Mouse (Mus musculus) heart, embryonic 10.5 days (tissue): Measurements from ENCODE around the gene Slc35c1. TPM values are rescaled to one million over a fixed set of nuclear protein-coding genes. Genes with fewer than 3 reads are reported as not detected.

Source experiments
- DNase-seq: peaks from one replicate; pipeline ENCODE4 v3.0.0-alpha.2; 2017; ENCODE audit warnings: low spot score
- H3K27ac ChIP-seq: fragments of 300-500 bp; sonication (generic); 2 replicates; pipeline ENCODE4 v1.5.1; 2016; ENCODE audit warnings: mild to moderate bottlenecking
- H3K27me3 ChIP-seq: fragments of 300-500 bp; sonication (generic); 2 replicates; pipeline ENCODE4 v1.6.1; 2016; ENCODE audit warnings: mild to moderate bottlenecking; ENCODE audit not compliant: poor library complexity, insufficient read depth, severe bottlenecking
- H3K36me3 ChIP-seq: fragments of 300-500 bp; sonication (generic); 2 replicates; pipeline ENCODE4 v1.6.1; 2016; ENCODE audit warnings: mild to moderate bottlenecking, moderate library complexity
- H3K4me1 ChIP-seq: fragments of 300-500 bp; sonication (generic); 2 replicates; pipeline ENCODE4 v1.6.1; 2016; ENCODE audit warnings: mild to moderate bottlenecking
- H3K4me3 ChIP-seq: fragments of 300-500 bp; sonication (generic); 2 replicates; pipeline ENCODE4 v1.5.1; 2016; ENCODE audit warnings: mild to moderate bottlenecking, moderate library complexity
- H3K9me3 ChIP-seq: fragments of 300-500 bp; sonication (generic); 2 replicates; pipeline ENCODE4 v1.6.1; 2016; ENCODE audit warnings: mild to moderate bottlenecking, moderate library complexity
- WGBS: fragments of 180-500 bp; shearing (Covaris S2); methylation state at CpG from one replicate; pipeline ENCODE4 v1.1.7; 2016; 5-methylcytosine and 5-hydroxymethylcytosine counted together
- polyA plus RNA-seq: library from polyadenylated mRNA; unstranded; fragments of >200 nt; fragmentation: Nextera tagmentation; extraction: Ambion mirVana; gene quantifications from 2 replicates; pipeline ENCODE4 v1.2.1, GENCODE M21; 2016

Slc35c1 gene
- polyA plus RNA-seq = 14.1 and 14.9 TPM in 2 replicates

DNA sequence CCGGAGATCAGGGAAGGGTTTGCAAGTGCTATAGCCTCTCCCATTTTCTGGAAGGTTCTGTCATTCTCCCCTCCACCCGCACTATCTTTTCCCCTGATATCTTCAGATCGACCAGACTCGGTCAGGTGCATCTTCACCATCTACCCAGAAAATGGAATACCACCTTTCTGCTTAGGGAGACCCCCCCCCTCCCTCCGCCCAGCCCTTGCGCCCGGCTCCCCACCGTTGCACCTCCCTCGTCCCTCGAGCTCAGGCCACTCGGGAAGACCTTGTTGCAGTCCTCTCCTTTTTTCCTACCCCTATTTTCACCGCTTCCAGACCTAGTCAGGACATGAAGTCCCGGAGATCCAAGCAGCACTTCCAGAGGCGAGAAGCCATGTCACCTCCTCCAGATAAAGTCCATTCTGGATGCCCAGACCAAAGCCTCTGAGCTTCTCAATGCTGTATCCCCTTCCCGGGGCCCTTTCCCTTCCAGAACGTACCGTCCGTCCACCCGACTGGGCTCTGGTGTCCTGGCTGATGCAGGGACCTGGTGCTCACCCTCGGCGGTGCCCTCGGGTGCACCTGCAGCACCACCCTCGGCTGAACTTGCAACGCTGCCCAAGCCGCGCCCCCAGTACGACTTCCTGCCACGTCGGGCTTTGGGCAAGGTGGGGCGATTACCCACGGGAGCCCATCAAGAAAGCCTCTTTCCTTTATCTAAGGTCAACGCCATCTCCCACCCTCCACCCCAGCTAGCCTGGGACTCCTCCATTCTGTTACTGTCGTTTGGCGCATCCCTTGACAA is at the start of gene Slc35c1:
TSS of gene Slc35c1 (minus strand) at position 618 of the 787 bp plus-strand sequence.
- Histone ChIP-seq H3K4me1 (peaks cover 41% of the 10 kb centered on the region), H3K27ac (peak within 1 kb of the TSS; percentile 91), H3K27me3 (peaks cover 29% of the 10 kb centered on the region), H3K36me3 (0 out of 2 replicates have a peak, but pooled peaks cover 1% of the 10 kb centered on the region), H3K4me3 (peak within 1 kb of the TSS; percentile 95), H3K9me3 (no peaks in the 10 kb centered on the region)
- WGBS = under 1% methylated on average over 34 of the region's 34 CpGs
- DNase-seq = no peak

DNA sequence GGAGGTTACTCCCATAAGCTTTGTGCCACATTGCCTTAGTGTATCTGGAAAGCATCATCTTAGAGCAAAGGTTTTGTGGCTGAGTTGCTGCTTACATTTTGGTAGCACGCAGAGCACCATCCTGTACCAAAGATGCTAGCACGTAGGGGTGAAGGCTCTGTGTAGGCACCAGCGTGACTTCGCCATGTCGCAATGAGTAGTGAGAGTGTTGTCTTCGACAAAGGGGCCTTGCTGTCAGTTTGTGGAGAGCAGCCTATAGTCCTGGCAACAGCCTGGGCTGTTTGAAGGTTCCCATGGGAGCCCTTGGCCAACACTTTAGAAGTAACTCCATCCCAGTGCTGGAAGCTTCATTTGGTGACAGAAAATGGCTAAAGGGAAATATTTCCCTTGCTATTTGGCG is 45.0 kb upstream of the Slc35c1 start:
- H3K27me3 ChIP-seq = no peaks in the 10 kb centered on the region
- 88% methylated on average over 7 of the region's 7 CpGs for WGBS
- no peak for DNase-seq
- no peaks in the 10 kb centered on the region for H3K36me3 ChIP-seq
- no peaks in the 10 kb centered on the region for H3K9me3 ChIP-seq
- no peak overlapping the region for H3K27ac ChIP-seq
- no peaks in the 10 kb centered on the region for H3K4me1 ChIP-seq
- H3K4me3 ChIP-seq = no peak overlapping the region

DNA sequence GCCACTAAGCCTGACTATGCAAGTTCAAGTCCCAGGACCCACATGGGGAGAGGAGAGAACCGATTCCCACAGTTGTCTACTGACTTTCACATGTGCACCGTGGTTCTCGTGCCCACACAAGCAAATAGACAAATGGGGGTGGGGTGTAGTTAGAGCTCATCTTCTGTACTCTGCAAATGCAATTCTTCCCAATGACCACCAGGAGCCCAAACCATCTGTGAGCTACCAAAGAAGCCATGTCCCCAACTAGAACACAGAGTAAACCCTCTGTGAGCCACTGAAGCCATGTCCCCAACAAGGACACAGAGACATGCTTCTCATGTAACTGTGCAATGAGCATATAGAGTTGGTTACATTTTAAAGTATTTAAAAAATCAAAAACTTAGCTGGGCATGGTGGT is 43.1 kb upstream of the Slc35c1 start:
- Histone ChIP-seq H3K4me3 (no peak overlapping the region), H3K27ac (no peak overlapping the region), H3K27me3 (0 out of 2 replicates have a peak, but pooled peaks cover under 1% of the 10 kb centered on the region), H3K9me3 (no peaks in the 10 kb centered on the region), H3K4me1 (no peaks in the 10 kb centered on the region), H3K36me3 (no peaks in the 10 kb centered on the region)
- no peak for DNase-seq
- WGBS = 85% methylated on average over 3 of the region's 3 CpGs

DNA sequence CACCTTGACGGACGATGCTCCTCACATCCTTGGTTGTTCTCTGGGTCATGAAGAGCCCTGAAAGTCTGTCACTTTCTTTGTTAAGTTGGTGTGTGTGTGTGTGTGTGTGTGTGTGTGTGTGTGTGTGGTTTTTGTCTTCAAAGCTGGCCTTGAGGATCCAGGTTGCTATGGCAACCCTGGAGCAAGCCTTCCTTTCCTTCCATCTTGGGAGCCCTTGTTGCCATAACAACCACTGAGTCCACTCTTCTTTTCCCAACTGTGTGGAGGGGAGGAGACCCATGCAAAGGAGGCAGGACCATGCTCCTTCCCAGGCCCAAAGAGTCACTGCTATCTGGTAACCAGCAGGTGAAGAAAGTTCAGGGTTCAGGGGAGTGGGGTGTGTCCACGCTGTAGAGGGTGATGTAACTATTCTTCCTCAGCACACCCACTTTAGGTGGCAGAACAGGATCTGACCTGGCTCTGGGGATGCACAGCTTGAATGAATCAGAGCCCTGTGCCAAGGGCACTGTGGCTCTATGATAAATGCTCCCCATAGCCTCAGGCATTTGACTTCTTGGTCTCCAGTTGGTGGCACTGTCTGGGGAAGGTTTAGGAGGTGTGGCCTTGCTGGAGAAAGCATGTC is 39.5 kb upstream of the Slc35c1 start:
- no peak for DNase-seq
- WGBS = 82% methylated on average over 3 of the region's 3 CpGs

DNA sequence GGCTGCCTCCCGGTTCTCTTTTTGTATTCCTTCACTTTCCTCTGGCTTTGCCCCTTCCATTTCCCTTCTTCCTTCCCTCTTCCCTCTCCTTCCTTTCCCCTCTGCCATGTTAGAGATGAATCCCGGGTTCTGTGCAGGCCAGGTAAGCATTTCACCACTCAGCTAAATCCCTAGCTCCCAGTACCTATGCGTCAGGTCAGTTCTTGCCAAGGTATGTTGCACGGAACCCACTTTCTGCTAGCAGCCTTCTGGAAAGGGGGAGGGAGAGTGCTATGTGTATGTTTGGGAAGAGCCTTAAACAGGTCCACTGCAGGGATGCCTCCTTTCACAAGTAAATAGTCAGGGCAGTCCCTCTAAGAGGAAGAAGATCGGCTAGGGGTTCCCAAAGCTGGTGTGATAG is 36.8 kb upstream of the Slc35c1 start:
- WGBS = 68% methylated on average over 5 of the region's 5 CpGs
- DNase-seq = no peak
- no peak overlapping the region for H3K4me3 ChIP-seq
- peaks cover 14% of the 10 kb centered on the region for H3K4me1 ChIP-seq
- H3K36me3 ChIP-seq = no peaks in the 10 kb centered on the region
- H3K27ac ChIP-seq = no peak overlapping the region
- peaks cover 40% of the 10 kb centered on the region for H3K27me3 ChIP-seq
- H3K9me3 ChIP-seq = no peaks in the 10 kb centered on the region

More for the DNA sequence above, 39.5 kb upstream of the Slc35c1 start:
- no peaks in the 10 kb centered on the region for H3K9me3 ChIP-seq
- peaks cover 36% of the 10 kb centered on the region for H3K27me3 ChIP-seq
- H3K27ac ChIP-seq = no peak overlapping the region
- H3K4me3 ChIP-seq = no peak overlapping the region
- H3K4me1 ChIP-seq = peaks cover 7% of the 10 kb centered on the region
- no peaks in the 10 kb centered on the region for H3K36me3 ChIP-seq

DNA sequence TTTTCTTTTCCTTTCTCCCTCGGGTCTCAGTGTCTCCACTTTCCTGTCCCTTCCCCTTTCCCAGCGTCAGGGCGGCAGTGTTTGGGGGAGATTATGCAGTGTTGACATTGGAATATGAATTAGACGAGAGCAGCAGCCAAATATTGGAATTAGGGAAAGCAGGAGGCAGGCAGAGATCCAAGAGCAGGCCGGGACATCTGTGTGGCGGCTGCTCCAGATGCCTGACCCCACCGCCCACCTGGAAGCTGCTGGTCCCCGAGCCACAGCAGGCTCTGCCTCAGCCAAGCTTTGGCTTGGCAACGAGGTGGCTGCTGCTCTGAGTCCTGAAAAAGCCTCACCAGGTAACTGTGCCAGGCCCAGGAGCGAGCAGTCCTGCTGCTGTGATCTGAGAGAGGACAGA is 36.3 kb upstream of the Slc35c1 start:
- peaks cover 40% of the 10 kb centered on the region for H3K27me3 ChIP-seq
- H3K36me3 ChIP-seq = no peaks in the 10 kb centered on the region
- H3K9me3 ChIP-seq = no peaks in the 10 kb centered on the region
- H3K4me3 ChIP-seq = no peak overlapping the region
- peak; percentile 57 for DNase-seq
- 44% methylated on average over 10 of the region's 10 CpGs for WGBS
- no peak overlapping the region for H3K27ac ChIP-seq
- H3K4me1 ChIP-seq = peaks cover 18% of the 10 kb centered on the region

DNA sequence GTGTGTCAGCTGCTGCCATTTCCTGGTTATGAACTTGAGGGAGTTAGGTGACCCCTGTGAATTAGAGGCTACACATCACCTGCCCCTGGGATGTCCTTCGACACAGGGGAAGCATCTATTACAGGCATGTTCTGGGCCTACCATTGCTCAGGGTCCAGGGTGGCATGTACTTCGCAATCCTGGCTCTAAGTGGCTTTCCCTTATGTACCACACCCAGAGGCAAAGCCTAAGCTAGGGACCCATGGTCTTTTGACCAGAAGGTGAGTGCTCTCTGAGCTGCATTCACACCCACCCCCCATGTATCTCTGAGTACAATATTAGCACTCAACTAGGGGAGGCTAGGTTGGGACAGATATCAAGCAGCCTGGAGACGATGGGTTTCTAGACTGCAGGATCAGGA is 34.6 kb upstream of the Slc35c1 start:
- Histone ChIP-seq H3K4me1 (peaks cover 23% of the 10 kb centered on the region), H3K36me3 (no peaks in the 10 kb centered on the region), H3K9me3 (no peaks in the 10 kb centered on the region), H3K4me3 (no peak overlapping the region), H3K27ac (no peak overlapping the region), H3K27me3 (peaks cover 40% of the 10 kb centered on the region)
- DNase-seq = peak; percentile 55
- WGBS = 78% methylated on average over 3 of the region's 3 CpGs

DNA sequence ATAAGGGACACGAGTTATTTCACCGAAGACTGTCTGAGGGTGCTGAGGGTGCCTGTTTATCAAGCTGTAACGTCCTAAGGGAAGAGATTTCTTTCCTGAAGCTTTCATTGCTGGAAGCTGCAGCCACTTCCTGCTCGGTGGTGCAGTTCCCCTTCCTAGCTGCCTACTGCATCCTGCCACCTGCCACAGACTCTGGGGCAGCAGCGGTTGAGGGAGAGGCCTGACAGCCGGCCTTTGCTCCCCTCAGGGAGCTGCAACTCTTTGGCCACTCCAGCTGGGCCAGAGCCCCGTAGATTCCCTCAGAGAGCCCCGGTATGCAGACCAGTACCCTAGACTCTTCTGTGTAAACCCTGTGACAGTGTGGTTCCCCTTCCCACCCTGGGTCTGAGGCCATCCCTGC is 34.1 kb upstream of the Slc35c1 start:
- Histone ChIP-seq H3K4me1 (peaks cover 23% of the 10 kb centered on the region), H3K4me3 (no peak overlapping the region), H3K27me3 (peaks cover 40% of the 10 kb centered on the region), H3K36me3 (no peaks in the 10 kb centered on the region), H3K9me3 (no peaks in the 10 kb centered on the region), H3K27ac (no peak overlapping the region)
- WGBS = 45% methylated on average over 8 of the region's 8 CpGs
- peak; percentile 72 for DNase-seq

DNA sequence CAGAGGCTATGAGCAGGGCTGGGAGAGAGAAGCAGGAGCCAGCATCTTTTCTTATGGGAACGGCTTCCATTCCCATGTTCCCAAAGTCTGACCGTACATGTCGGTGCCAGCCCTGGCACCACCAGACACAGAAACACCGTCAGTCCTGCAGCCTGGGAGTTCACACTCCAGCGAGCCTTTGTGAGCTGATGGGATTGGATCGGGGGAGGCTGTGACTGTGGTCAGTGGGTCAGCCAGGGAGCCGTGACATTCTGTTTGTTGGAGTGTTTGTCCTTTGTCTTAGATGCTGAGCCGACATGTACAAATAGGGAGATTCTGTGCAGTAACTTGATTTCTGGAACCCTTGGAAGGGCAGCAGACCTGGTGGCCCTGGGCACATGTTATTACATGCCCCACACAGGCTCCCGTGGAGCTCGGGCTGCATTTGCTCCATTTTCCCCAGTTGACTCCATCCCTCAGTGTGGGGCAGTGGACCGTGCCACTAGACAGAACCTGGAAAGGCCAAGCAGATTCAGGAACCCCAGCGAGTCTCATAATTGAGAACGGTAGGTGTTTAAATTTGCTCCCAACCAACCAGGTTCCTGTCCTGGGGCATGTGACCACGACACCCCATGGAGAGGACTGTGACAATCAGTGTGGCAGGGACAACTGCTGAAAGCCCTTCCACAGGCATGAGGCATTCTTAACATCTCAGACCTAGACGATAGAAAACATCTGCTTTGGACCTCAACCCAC is 33.5 kb upstream of the Slc35c1 start:
- Histone ChIP-seq H3K27ac (no peak overlapping the region), H3K4me3 (no peak overlapping the region), H3K4me1 (peaks cover 23% of the 10 kb centered on the region), H3K27me3 (peaks cover 40% of the 10 kb centered on the region), H3K9me3 (no peaks in the 10 kb centered on the region), H3K36me3 (no peaks in the 10 kb centered on the region)
- 73% methylated on average over 15 of the region's 15 CpGs for WGBS
- peak; percentile 66 for DNase-seq

DNA sequence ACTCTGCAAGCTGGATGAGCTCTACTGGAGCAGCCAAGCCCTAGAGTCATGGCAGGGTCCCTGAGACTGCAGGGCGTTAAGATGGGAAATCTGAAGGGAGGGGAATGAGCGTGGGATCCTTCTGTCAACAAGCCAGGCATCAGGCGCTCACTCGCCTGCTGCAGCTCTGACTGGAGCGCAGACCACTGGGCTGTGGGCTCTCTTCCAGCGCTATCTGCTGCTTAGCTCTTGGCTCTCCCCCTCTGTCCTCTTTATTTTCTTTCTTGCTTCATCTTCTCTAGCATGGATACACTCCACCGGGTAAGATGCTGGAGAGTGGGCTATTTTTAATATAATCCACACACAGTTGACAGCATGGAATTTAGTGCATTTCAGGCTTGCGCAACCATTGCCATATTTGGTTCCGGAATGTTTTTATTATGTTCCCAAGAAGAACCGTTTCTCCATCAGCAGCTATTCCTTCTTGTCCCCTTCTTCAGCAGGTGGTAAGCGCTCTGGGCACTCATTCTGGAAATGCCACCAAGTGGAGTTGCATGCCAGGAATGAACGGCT is 31.7 kb upstream of the Slc35c1 start:
- Histone ChIP-seq H3K27ac (peak overlapping the region; percentile 2; the same call in 1 of the 2 replicates), H3K27me3 (peaks cover 37% of the 10 kb centered on the region), H3K9me3 (no peaks in the 10 kb centered on the region), H3K4me1 (peaks cover 23% of the 10 kb centered on the region), H3K4me3 (no peak overlapping the region), H3K36me3 (no peaks in the 10 kb centered on the region)
- WGBS = 44% methylated on average over 12 of the region's 12 CpGs
- peak; percentile 77 for DNase-seq

DNA sequence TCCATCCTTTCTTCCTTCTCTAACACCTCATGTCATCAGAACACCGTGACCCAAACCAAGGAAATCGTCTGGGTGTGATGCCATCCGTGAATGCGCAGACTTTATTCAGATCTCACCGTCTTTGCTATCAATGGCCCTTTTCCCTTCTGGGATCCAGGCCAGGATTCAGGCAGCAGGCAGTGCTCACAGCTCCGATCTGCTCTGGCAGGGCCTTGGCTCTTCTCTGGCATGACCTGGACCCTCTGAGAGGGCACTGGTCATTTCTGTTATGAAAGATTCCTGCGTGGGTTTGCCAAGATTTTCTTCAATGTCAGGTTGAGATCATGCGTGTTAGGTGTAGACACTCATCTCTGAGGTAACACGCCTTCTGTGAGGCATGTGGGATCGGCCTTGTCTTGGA is 30.2 kb upstream of the Slc35c1 start:
- DNase-seq = no peak
- H3K4me1 ChIP-seq = peaks cover 25% of the 10 kb centered on the region
- 81% methylated on average over 10 of the region's 10 CpGs for WGBS

DNA sequence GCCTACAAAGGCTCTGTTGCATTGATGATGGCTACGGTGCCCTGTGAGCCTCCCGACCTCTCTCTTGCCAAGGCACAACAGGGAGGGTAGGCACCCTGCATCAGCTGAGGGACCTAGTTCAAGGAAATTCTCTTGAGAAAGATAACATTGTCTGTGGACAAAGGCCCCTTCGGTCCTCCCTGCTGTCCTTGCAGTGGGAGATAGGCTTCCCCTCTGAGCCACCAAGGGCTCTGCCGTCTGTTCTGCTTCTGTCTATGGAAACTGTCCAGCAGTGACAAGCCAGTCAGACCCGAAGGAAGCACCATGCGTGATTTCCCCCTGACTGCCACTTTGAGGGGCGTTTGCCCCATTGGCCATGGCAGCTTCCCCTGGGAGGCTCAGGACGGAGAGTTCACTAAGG is 27.5 kb upstream of the Slc35c1 start:
- no peak overlapping the region for H3K4me3 ChIP-seq
- peaks cover 51% of the 10 kb centered on the region for H3K27me3 ChIP-seq
- H3K27ac ChIP-seq = no peak overlapping the region
- no peaks in the 10 kb centered on the region for H3K36me3 ChIP-seq
- WGBS = 68% methylated on average over 8 of the region's 8 CpGs
- DNase-seq = peak; percentile 54
- no peaks in the 10 kb centered on the region for H3K9me3 ChIP-seq
- H3K4me1 ChIP-seq = peaks cover 23% of the 10 kb centered on the region

More for the DNA sequence above, 30.2 kb upstream of the Slc35c1 start:
- Histone ChIP-seq H3K4me3 (no peak overlapping the region), H3K27me3 (peaks cover 34% of the 10 kb centered on the region), H3K27ac (no peak overlapping the region), H3K36me3 (no peaks in the 10 kb centered on the region), H3K9me3 (no peaks in the 10 kb centered on the region)
